Mouse (Mus musculus) liver, embryonic 18 days (tissue): ENCODE measurements around the gene Ube2n. TPM values are rescaled to one million over a fixed set of nuclear protein-coding genes. Genes with fewer than 3 reads are reported as not detected.

ENCODE experiments used
- polyA plus RNA-seq: library from polyadenylated mRNA; depleted of rRNA; stranded (reverse); fragments of >200 nt; gene quantifications from 2 replicates; pipeline ENCODE4 v1.2.3, GENCODE M21; 2012; rRNA removed

Ube2n gene
- polyA plus RNA-seq = 62.3 and 65.4 TPM in 2 replicates

GRCm38 (mm10) chr10:95514656-95515292, at the start of gene Ube2n:
Gene Ube2n (plus strand): TSS chr10:95515145.

GRCm38 (mm10) chr10:95501463-95502081, 13.4 kb upstream of the Ube2n start, which contains the start of gene Mrpl42:
Gene Mrpl42 (minus strand): TSS chr10:95501940.

GRCm38 (mm10) chr10:95563851-95564845, 49.2 kb downstream of the Ube2n start, which contains the start of gene Nudt4:
Gene Nudt4 (minus strand): TSS chr10:95564146.

Other genes with a start within 250 kb of the Ube2n start
- gene Cradd, start 191.0 kb upstream of the Ube2n start, polyA plus RNA-seq = 7.2 and 7.5 TPM in 2 replicates
- gene Socs2, start 98.0 kb upstream of the Ube2n start, polyA plus RNA-seq = 24.1 and 30.4 TPM in 2 replicates
- gene Mrpl42, start 13.2 kb upstream of the Ube2n start, polyA plus RNA-seq = 105 and 107 TPM in 2 replicates
- 33.1 and 34.2 TPM in 2 replicates for gene Nudt4, start 49.0 kb downstream of the Ube2n start, polyA plus RNA-seq
- 0.15 TPM in 1 of 2 replicates, not detected in the other for gene Anapc15-ps, start 158.3 kb downstream of the Ube2n start, polyA plus RNA-seq